Mouse (Mus musculus): ENCODE data around the gene Naa15.

GRCm38 (mm10) chr3:51383409-51383808, 31.5 kb upstream of the Naa15 start:
- TF ChIP-seq NANOG (IDR thresholded peaks at IDR 0.05; ENCODE audit: borderline replicate concordance, low read length) (no peak), CTCF (conservative IDR thresholded peaks at IDR 0.05; ENCODE audit: low read length) (no peak), POU5F1 (IDR thresholded peaks at IDR 0.05; ENCODE audit: borderline replicate concordance, low read length) (no peak)

All from E14TG2a.4 (cell line).